Mouse (Mus musculus): Measurements from ENCODE around the gene Tnrc6c. TPM values are rescaled to one million over a fixed set of nuclear protein-coding genes. Genes with fewer than 3 reads are reported as not detected.

Tnrc6c gene
- polyA plus RNA-seq, 1 experiment from 2014 or later = 16.1 TPM

- WGBS = 66% methylated on average over 3 of the region's 3 CpGs
- no peaks in the 10 kb centered on the region for H3K27me3 ChIP-seq (ENCODE audit: control insufficient read depth, insufficient read depth, low read length)
Measured at GRCm38 (mm10) chr11:117685461-117685860, 31.4 kb downstream of the Tnrc6c start.

GRCm38 (mm10) chr11:117686021-117686420 lies 31.9 kb downstream of the Tnrc6c start:
- DNase-seq (ENCODE audit: low spot score) (no peak), ATAC-seq (ENCODE audit: insufficient number of reproducible peaks, low FRiP score, low TSS enrichment, low read depth) (no peak)
- Histone ChIP-seq H3K4me1 (ENCODE audit: control insufficient read depth, insufficient read depth, low read length) (no peaks in the 10 kb centered on the region), H3K27ac (replicated peaks; ENCODE audit: low read depth, low read length) (no peak overlapping the region), H3K27me3 (ENCODE audit: control insufficient read depth, insufficient read depth, low read length) (no peaks in the 10 kb centered on the region), H3K4me2 (ENCODE audit: low read depth, severe bottlenecking) (no peak overlapping the region), H3K9me3 (ENCODE audit: control insufficient read depth, low read length) (no peaks in the 10 kb centered on the region), H3K36me3 (ENCODE audit: control insufficient read depth, insufficient read depth, low read length) (no peaks in the 10 kb centered on the region), H3K9ac (ENCODE audit: low read length) (no peak overlapping the region), H3K4me3 (ENCODE audit: low read depth, low read length) (no peak overlapping the region)
- 65% methylated on average over 8 of the region's 8 CpGs for WGBS

More at GRCm38 (mm10) chr11:117685461-117685860, 31.4 kb downstream of the Tnrc6c start:
- no peak for ATAC-seq (ENCODE audit: insufficient number of reproducible peaks, low FRiP score, low TSS enrichment, low read depth)
- DNase-seq (ENCODE audit: low spot score) = no peak
- no peak overlapping the region for H3K4me3 ChIP-seq (ENCODE audit: low read depth, low read length)
- H3K4me1 ChIP-seq (ENCODE audit: control insufficient read depth, insufficient read depth, low read length) = no peaks in the 10 kb centered on the region
- H3K27ac ChIP-seq (replicated peaks; ENCODE audit: low read depth, low read length) = no peak overlapping the region
- no peak overlapping the region for H3K9ac ChIP-seq (ENCODE audit: low read length)
- H3K4me2 ChIP-seq (ENCODE audit: low read depth, severe bottlenecking) = no peak overlapping the region
- no peaks in the 10 kb centered on the region for H3K9me3 ChIP-seq (ENCODE audit: control insufficient read depth, low read length)
- no peaks in the 10 kb centered on the region for H3K36me3 ChIP-seq (ENCODE audit: control insufficient read depth, insufficient read depth, low read length)

- Histone ChIP-seq H3K4me3 (ENCODE audit: low read depth, low read length) (no peak overlapping the region), H3K4me2 (ENCODE audit: low read depth, severe bottlenecking) (no peak overlapping the region), H3K9me3 (ENCODE audit: control insufficient read depth, low read length) (no peaks in the 10 kb centered on the region), H3K27ac (replicated peaks; ENCODE audit: low read depth, low read length) (no peak overlapping the region), H3K9ac (ENCODE audit: low read length) (no peak overlapping the region), H3K36me3 (ENCODE audit: control insufficient read depth, insufficient read depth, low read length) (no peaks in the 10 kb centered on the region), H3K4me1 (ENCODE audit: control insufficient read depth, insufficient read depth, low read length) (no peaks in the 10 kb centered on the region), H3K27me3 (ENCODE audit: control insufficient read depth, insufficient read depth, low read length) (no peaks in the 10 kb centered on the region)
- ATAC-seq (ENCODE audit: insufficient number of reproducible peaks, low FRiP score, low TSS enrichment, low read depth) (no peak), DNase-seq (ENCODE audit: low spot score) (no peak)
- 91% methylated on average over 2 of the region's 2 CpGs for WGBS
Measured at GRCm38 (mm10) chr11:117688603-117689002, 34.5 kb downstream of the Tnrc6c start.

GRCm38 (mm10) chr11:117691311-117691710 lies 37.2 kb downstream of the Tnrc6c start:
- ATAC-seq (ENCODE audit: insufficient number of reproducible peaks, low FRiP score, low TSS enrichment, low read depth) (no peak), DNase-seq (ENCODE audit: low spot score) (no peak)
- H3K4me1 ChIP-seq (ENCODE audit: control insufficient read depth, insufficient read depth, low read length) = no peaks in the 10 kb centered on the region
- no peak overlapping the region for H3K4me2 ChIP-seq (ENCODE audit: low read depth, severe bottlenecking)
- no peak overlapping the region for H3K4me3 ChIP-seq (ENCODE audit: low read depth, low read length)
- no peaks in the 10 kb centered on the region for H3K36me3 ChIP-seq (ENCODE audit: control insufficient read depth, insufficient read depth, low read length)
- no peak overlapping the region for H3K27ac ChIP-seq (replicated peaks; ENCODE audit: low read depth, low read length)
- H3K9me3 ChIP-seq (ENCODE audit: control insufficient read depth, low read length) = no peaks in the 10 kb centered on the region
- no peak overlapping the region for H3K9ac ChIP-seq (ENCODE audit: low read length)
- H3K27me3 ChIP-seq (ENCODE audit: control insufficient read depth, insufficient read depth, low read length) = no peaks in the 10 kb centered on the region

GRCm38 (mm10) chr11:117694050-117694449 lies 40.0 kb downstream of the Tnrc6c start:
- Histone ChIP-seq H3K27me3 (ENCODE audit: control insufficient read depth, insufficient read depth, low read length) (no peaks in the 10 kb centered on the region), H3K27ac (replicated peaks; ENCODE audit: low read depth, low read length) (no peak overlapping the region), H3K4me3 (ENCODE audit: low read depth, low read length) (no peak overlapping the region), H3K4me1 (ENCODE audit: control insufficient read depth, insufficient read depth, low read length) (no peaks in the 10 kb centered on the region; the same call in 1 of the 2 replicates), H3K9ac (ENCODE audit: low read length) (no peak overlapping the region), H3K9me3 (ENCODE audit: control insufficient read depth, low read length) (no peaks in the 10 kb centered on the region), H3K36me3 (ENCODE audit: control insufficient read depth, insufficient read depth, low read length) (no peaks in the 10 kb centered on the region), H3K4me2 (ENCODE audit: low read depth, severe bottlenecking) (no peak overlapping the region)
- whole genome bisulfite sequencing = 85% methylated on average over 5 of the region's 5 CpGs
- ATAC-seq (ENCODE audit: insufficient number of reproducible peaks, low FRiP score, low TSS enrichment, low read depth) (no peak), DNase-seq (ENCODE audit: low spot score) (no peak)

GRCm38 (mm10) chr11:117696585-117696984 lies 42.5 kb downstream of the Tnrc6c start:
- H3K9me3 ChIP-seq (ENCODE audit: control insufficient read depth, low read length) = no peaks in the 10 kb centered on the region
- H3K27me3 ChIP-seq (ENCODE audit: control insufficient read depth, insufficient read depth, low read length) = no peaks in the 10 kb centered on the region
- no peak overlapping the region for H3K27ac ChIP-seq (replicated peaks; ENCODE audit: low read depth, low read length)
- H3K9ac ChIP-seq (ENCODE audit: low read length) = no peak overlapping the region
- H3K4me1 ChIP-seq (ENCODE audit: control insufficient read depth, insufficient read depth, low read length) = no peaks in the 10 kb centered on the region; the same call in 1 of the 2 replicates
- WGBS = 64% methylated on average over 6 of the region's 6 CpGs
- no peak overlapping the region for H3K4me2 ChIP-seq (ENCODE audit: low read depth, severe bottlenecking)
- no peaks in the 10 kb centered on the region for H3K36me3 ChIP-seq (ENCODE audit: control insufficient read depth, insufficient read depth, low read length)
- ATAC-seq (ENCODE audit: insufficient number of reproducible peaks, low FRiP score, low TSS enrichment, low read depth) (no peak), DNase-seq (ENCODE audit: low spot score) (no peak)
- H3K4me3 ChIP-seq (ENCODE audit: low read depth, low read length) = no peak overlapping the region

- Histone ChIP-seq H3K9ac (ENCODE audit: low read length) (no peak overlapping the region), H3K9me3 (ENCODE audit: control insufficient read depth, low read length) (no peaks in the 10 kb centered on the region), H3K4me1 (ENCODE audit: control insufficient read depth, insufficient read depth, low read length) (no peaks in the 10 kb centered on the region; the same call in 1 of the 2 replicates), H3K4me2 (ENCODE audit: low read depth, severe bottlenecking) (no peak overlapping the region), H3K36me3 (ENCODE audit: control insufficient read depth, insufficient read depth, low read length) (no peaks in the 10 kb centered on the region), H3K4me3 (ENCODE audit: low read depth, low read length) (no peak overlapping the region), H3K27me3 (ENCODE audit: control insufficient read depth, insufficient read depth, low read length) (no peaks in the 10 kb centered on the region), H3K27ac (replicated peaks; ENCODE audit: low read depth, low read length) (no peak overlapping the region)
- WGBS = 84% methylated on average over 4 of the region's 4 CpGs
- ATAC-seq (ENCODE audit: insufficient number of reproducible peaks, low FRiP score, low TSS enrichment, low read depth) = no peak
- DNase-seq (ENCODE audit: low spot score) = no peak
Measured at GRCm38 (mm10) chr11:117700871-117701270, 46.8 kb downstream of the Tnrc6c start.

GRCm38 (mm10) chr11:117706267-117706666 lies 52.2 kb downstream of the Tnrc6c start:
- no peak overlapping the region for H3K4me2 ChIP-seq (ENCODE audit: low read depth, severe bottlenecking)
- no peak overlapping the region for H3K9ac ChIP-seq (ENCODE audit: low read length)
- WGBS = 94% methylated on average over 2 of the region's 2 CpGs
- no peaks in the 10 kb centered on the region for H3K36me3 ChIP-seq (ENCODE audit: control insufficient read depth, insufficient read depth, low read length)
- ATAC-seq (ENCODE audit: insufficient number of reproducible peaks, low FRiP score, low TSS enrichment, low read depth) (no peak), DNase-seq (ENCODE audit: low spot score) (no peak)
- no peaks in the 10 kb centered on the region for H3K9me3 ChIP-seq (ENCODE audit: control insufficient read depth, low read length)
- H3K4me3 ChIP-seq (ENCODE audit: low read depth, low read length) = no peak overlapping the region
- no peak overlapping the region for H3K27ac ChIP-seq (replicated peaks; ENCODE audit: low read depth, low read length)
- no peaks in the 10 kb centered on the region for H3K27me3 ChIP-seq (ENCODE audit: control insufficient read depth, insufficient read depth, low read length)
- H3K4me1 ChIP-seq (ENCODE audit: control insufficient read depth, insufficient read depth, low read length) = no peaks in the 10 kb centered on the region

- no peaks in the 10 kb centered on the region for H3K27me3 ChIP-seq (ENCODE audit: control insufficient read depth, insufficient read depth, low read length)
- H3K36me3 ChIP-seq (ENCODE audit: control insufficient read depth, insufficient read depth, low read length) = no peaks in the 10 kb centered on the region
- no peak overlapping the region for H3K4me3 ChIP-seq (ENCODE audit: low read depth, low read length)
- H3K27ac ChIP-seq (replicated peaks; ENCODE audit: low read depth, low read length) = no peak overlapping the region
- no peak overlapping the region for H3K9ac ChIP-seq (ENCODE audit: low read length)
- DNase-seq (ENCODE audit: low spot score) (no peak), ATAC-seq (ENCODE audit: insufficient number of reproducible peaks, low FRiP score, low TSS enrichment, low read depth) (no peak)
- no peaks in the 10 kb centered on the region for H3K9me3 ChIP-seq (ENCODE audit: control insufficient read depth, low read length)
- WGBS = 87% methylated on average over 2 of the region's 2 CpGs
- H3K4me2 ChIP-seq (ENCODE audit: low read depth, severe bottlenecking) = no peak overlapping the region
- no peaks in the 10 kb centered on the region for H3K4me1 ChIP-seq (ENCODE audit: control insufficient read depth, insufficient read depth, low read length)
Measured at GRCm38 (mm10) chr11:117707238-117707637, 53.1 kb downstream of the Tnrc6c start.
